Mouse (Mus musculus): Measurements from ENCODE around the gene Mex3d.

DNA sequence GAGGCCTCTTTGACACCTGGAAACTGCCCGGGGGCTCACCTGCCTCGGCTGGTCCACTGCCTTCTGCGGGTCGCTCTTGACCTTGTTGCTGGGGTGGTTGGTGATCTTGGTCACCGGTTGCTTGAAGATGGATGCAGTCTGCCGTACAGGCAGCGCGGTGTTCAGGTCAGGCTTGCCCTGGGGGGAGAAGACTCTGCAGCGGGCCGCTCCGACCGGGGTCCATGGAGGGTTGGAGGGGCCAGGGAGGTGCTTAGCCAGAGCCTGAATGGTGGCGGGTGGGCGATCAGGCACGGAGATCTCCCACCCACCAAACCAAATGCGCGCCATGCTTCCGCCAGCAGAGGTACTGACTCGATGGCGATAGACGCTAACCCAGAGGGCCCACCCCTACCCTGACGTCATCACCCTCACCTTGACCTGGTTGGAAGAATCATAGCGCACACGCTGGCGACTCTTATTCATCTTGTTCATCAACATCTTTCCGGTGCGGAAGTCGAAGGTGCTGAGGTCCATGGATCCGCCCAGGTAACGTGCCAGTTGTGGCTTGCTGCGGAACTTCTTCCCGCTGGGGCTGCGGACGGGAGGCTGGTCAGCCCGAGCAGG lies 7.7 kb upstream of the Mex3d start:
- TF ChIP-seq POLR2A (IDR thresholded peaks at IDR 0.05; ENCODE audit: control insufficient read depth, low read depth, low read length) (no peak), CTCF (IDR thresholded peaks at IDR 0.05; ENCODE audit: control insufficient read depth, insufficient read depth, insufficient replicate concordance, low read depth, low read length) (no peak)

All from testis, adult 2 months (tissue).